Mouse (Mus musculus) kidney, postnatal 0 days (tissue): ENCODE results near the gene Spns2. TPM values are rescaled to one million over a fixed set of nuclear protein-coding genes. Genes with fewer than 3 reads are reported as not detected.

ENCODE experiments used
- ATAC-seq: fragments of 200-750 bp; cut with Nextera tagmentation; replicated peaks from 2 replicates; pipeline ENCODE4 v1.8.0; 2017; ENCODE audit warnings: low read depth, moderate number of reproducible peaks, moderate TSS enrichment, moderate library complexity; ENCODE audit not compliant: low FRiP score
- DNase-seq: peaks from one replicate; pipeline ENCODE4 v3.0.0-alpha.2; 2016; ENCODE audit warnings: low spot score
- H3K27ac ChIP-seq: fragments of 300-500 bp; sonication (generic); 2 replicates; pipeline ENCODE4 v1.5.1; 2014; ENCODE audit warnings: mild to moderate bottlenecking
- H3K27me3 ChIP-seq: fragments of 300-500 bp; sonication (generic); 2 replicates; pipeline ENCODE4 v1.6.1; 2014; ENCODE audit warnings: low read length, mixed read lengths; ENCODE audit not compliant: insufficient read depth
- H3K36me3 ChIP-seq: fragments of 300-500 bp; sonication (generic); 2 replicates; pipeline ENCODE4 v1.6.1; 2014; ENCODE audit warnings: low read length, mixed read lengths; ENCODE audit not compliant: insufficient read depth
- H3K4me1 ChIP-seq: fragments of 300-500 bp; sonication (generic); replicated peaks from 2 replicates; pipeline ENCODE4 v1.6.1; 2014; ENCODE audit warnings: antibody characterized with exemption, low read length, mixed read lengths; ENCODE audit not compliant: insufficient read depth
- H3K4me2 ChIP-seq: fragments of 300-500 bp; sonication (generic); 2 replicates; pipeline ENCODE4 v1.6.1; 2014; ENCODE audit warnings: mild to moderate bottlenecking, low read length, moderate library complexity, mixed read lengths
- H3K4me3 ChIP-seq: fragments of 300-500 bp; sonication (generic); replicated peaks from 2 replicates; pipeline ENCODE4 v1.5.1; 2014; ENCODE audit warnings: low read depth, low read length
- H3K9ac ChIP-seq: fragments of 300-500 bp; sonication (generic); 2 replicates; pipeline ENCODE4 v1.6.1; 2014; ENCODE audit warnings: low read depth, low read length
- H3K9me3 ChIP-seq: fragments of 300-500 bp; sonication (generic); replicated peaks from 2 replicates; pipeline ENCODE4 v1.6.1; 2016; ENCODE audit warnings: low read length, inconsistent platforms, mixed read lengths
- CTCF ChIP-seq: IDR thresholded peaks from 2 replicates; pipeline ENCODE4 v1.5.1; 2016; ENCODE audit warnings: antibody characterized with exemption, low read depth, mild to moderate bottlenecking, moderate library complexity
- WGBS: fragments of 180-500 bp; shearing (Covaris S2); extraction: QIAGEN DNeasy Blood & Tissue Kit; methylation state at CpG from one replicate; pipeline ENCODE4 v1.1.7; 2014; 5-methylcytosine and 5-hydroxymethylcytosine counted together
- polyA plus RNA-seq: library from polyadenylated mRNA; unstranded; fragments of >200 nt; fragmentation: Nextera tagmentation; extraction: Ambion mirVana; gene quantifications from 2 replicates; pipeline ENCODE4 v1.2.1, GENCODE M21; 2015

The Spns2 gene
- polyA plus RNA-seq, 1 experiment from 2014 or later: 7.4 TPM

GRCm38 (mm10) chr11:72408451-72409170 is 81.1 kb downstream of the Spns2 start:
- WGBS: 28% methylated on average over 9 of the region's 9 CpGs
- peak overlapping the region; percentile 74 for H3K4me3 ChIP-seq
- ATAC-seq (no peak), DNase-seq (peak; percentile 42)
- H3K9ac ChIP-seq: peak overlapping the region; percentile 94
- no peaks in the 10 kb centered on the region for H3K27me3 ChIP-seq
- peaks cover 38% of the 10 kb centered on the region for H3K4me1 ChIP-seq
- peak overlapping the region; percentile 97 for H3K4me2 ChIP-seq
- peak overlapping the region; percentile 47; the same call in 1 of the 2 replicates for H3K27ac ChIP-seq
- no peaks in the 10 kb centered on the region for H3K9me3 ChIP-seq
- no peaks in the 10 kb centered on the region for H3K36me3 ChIP-seq
- no peak for TF ChIP-seq CTCF

GRCm38 (mm10) chr11:72407574-72407973 is 82.1 kb downstream of the Spns2 start:
- peaks cover 41% of the 10 kb centered on the region for H3K4me1 ChIP-seq
- H3K27me3 ChIP-seq: no peaks in the 10 kb centered on the region
- peak overlapping the region; percentile 97 for H3K4me2 ChIP-seq
- DNase-seq (no peak), ATAC-seq (no peak)
- 23% methylated on average over 7 of the region's 7 CpGs for WGBS
- peak overlapping the region; percentile 44 for H3K9ac ChIP-seq
- no peaks in the 10 kb centered on the region for H3K36me3 ChIP-seq
- peak overlapping the region; percentile 74; the same call in 1 of the 2 replicates for H3K4me3 ChIP-seq
- H3K9me3 ChIP-seq: no peaks in the 10 kb centered on the region
- TF ChIP-seq CTCF: no peak
- H3K27ac ChIP-seq: peak overlapping the region; percentile 65; the same call in 1 of the 2 replicates

DNA sequence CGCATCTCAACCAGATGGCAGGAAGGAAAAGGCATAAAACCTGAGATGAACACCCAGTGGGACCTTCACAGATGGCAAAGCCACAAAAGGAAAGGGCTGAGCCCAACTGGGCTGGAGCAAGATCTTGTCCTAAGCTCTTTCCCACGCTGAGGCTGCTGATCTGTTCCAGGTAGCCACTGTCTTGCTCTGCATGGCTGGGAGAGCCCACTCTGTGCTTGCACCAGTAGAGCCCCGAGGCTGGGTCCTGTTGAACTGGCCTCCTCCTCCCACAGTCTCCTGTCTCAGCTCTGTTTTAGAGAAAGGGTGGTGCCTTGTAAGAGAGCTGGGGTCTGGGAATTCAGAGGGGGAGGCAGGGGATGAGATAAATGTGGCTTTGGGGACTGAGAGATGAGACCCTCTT is 82.6 kb downstream of the Spns2 start:
- WGBS: 16% methylated on average over 3 of the region's 3 CpGs
- H3K27ac ChIP-seq: peak overlapping the region; percentile 65
- H3K4me3 ChIP-seq: peak overlapping the region; percentile 74; the same call in 1 of the 2 replicates
- H3K27me3 ChIP-seq: no peaks in the 10 kb centered on the region
- TF ChIP-seq CTCF: no peak
- H3K9ac ChIP-seq: peak overlapping the region; percentile 44
- peak overlapping the region; percentile 97 for H3K4me2 ChIP-seq
- peaks cover 41% of the 10 kb centered on the region for H3K4me1 ChIP-seq
- ATAC-seq (no peak), DNase-seq (no peak)
- H3K36me3 ChIP-seq: no peaks in the 10 kb centered on the region
- no peaks in the 10 kb centered on the region for H3K9me3 ChIP-seq

DNA sequence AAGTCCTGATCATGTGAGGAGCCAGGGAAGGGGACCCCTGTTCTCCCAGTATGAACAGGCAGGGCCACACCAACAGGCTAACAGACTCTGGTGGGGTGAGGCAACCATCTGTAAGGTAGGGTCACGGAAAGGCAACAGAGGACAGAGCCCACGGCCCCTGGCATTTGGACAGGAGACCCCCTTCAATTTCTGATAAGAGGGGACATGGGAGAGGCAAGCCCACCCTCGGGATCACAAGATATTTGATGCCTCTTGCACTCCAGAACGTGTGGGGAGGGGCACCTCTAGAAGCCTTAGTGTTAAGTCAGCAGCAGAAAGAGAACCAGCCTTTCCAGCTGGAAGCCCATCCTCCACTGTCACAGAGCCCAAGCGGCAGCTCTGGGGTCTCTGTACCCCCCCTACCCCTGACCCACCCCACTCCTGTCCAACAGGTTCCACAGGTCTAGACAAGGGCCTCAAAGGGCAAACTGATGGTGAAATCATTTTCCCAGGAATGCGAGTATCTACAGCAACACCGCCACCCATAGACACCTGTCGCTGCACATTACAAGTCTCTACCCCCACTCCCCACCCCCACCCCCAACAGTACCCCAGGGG is 83.5 kb downstream of the Spns2 start:
- ATAC-seq (no peak), DNase-seq (no peak)
- H3K4me1 ChIP-seq: peaks cover 48% of the 10 kb centered on the region
- no peaks in the 10 kb centered on the region for H3K9me3 ChIP-seq
- 0 out of 2 replicates have a peak overlapping the region, but pooled peaks have one; percentile 8 for H3K9ac ChIP-seq
- no peaks in the 10 kb centered on the region for H3K27me3 ChIP-seq
- no peaks in the 10 kb centered on the region for H3K36me3 ChIP-seq
- no peak overlapping the region for H3K4me3 ChIP-seq
- 50% methylated on average over 8 of the region's 8 CpGs for WGBS
- H3K27ac ChIP-seq: peak overlapping the region; percentile 65
- TF ChIP-seq CTCF: no peak
- peak overlapping the region; percentile 97 for H3K4me2 ChIP-seq

GRCm38 (mm10) chr11:72405532-72405931 is 84.2 kb downstream of the Spns2 start:
- no peak for TF ChIP-seq CTCF
- Histone ChIP-seq H3K9ac (no peak overlapping the region), H3K4me2 (peak overlapping the region; percentile 13; the same call in 1 of the 2 replicates), H3K27ac (peak overlapping the region; percentile 50; the same call in 1 of the 2 replicates), H3K27me3 (no peaks in the 10 kb centered on the region), H3K4me3 (no peak overlapping the region), H3K4me1 (peaks cover 54% of the 10 kb centered on the region), H3K36me3 (no peaks in the 10 kb centered on the region), H3K9me3 (no peaks in the 10 kb centered on the region)
- DNase-seq (no peak), ATAC-seq (no peak)
- WGBS: 69% methylated on average over 4 of the region's 4 CpGs

DNA sequence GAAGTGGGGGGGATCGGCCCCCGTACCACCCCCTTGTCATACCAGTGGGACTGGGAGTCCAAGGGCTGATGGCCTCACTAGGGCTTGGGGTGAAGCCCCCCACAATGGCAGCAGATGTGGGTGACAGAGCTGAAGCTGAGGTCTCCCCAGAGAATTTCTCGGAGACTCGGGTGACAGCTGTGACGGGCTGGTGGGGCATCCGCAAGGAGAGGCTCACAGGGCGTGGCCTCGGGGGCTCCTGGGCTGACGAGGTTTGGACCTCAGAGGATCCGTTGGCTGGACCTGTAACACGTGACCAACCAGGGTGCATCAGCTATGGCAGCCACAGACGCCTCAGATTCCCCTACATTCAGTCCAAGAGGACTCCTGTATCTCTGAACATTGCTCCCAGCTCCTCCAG is 86.7 kb downstream of the Spns2 start:
- H3K9me3 ChIP-seq: no peaks in the 10 kb centered on the region
- H3K36me3 ChIP-seq: peaks cover 17% of the 10 kb centered on the region; the same call in 1 of the 2 replicates
- DNase-seq (no peak), ATAC-seq (no peak)
- no peak overlapping the region for H3K4me3 ChIP-seq
- no peak for TF ChIP-seq CTCF
- peaks cover 46% of the 10 kb centered on the region for H3K4me1 ChIP-seq
- H3K4me2 ChIP-seq: no peak overlapping the region
- H3K9ac ChIP-seq: no peak overlapping the region
- H3K27me3 ChIP-seq: no peaks in the 10 kb centered on the region
- 83% methylated on average over 12 of the region's 12 CpGs for WGBS
- peak overlapping the region; percentile 85; the same call in 1 of the 2 replicates for H3K27ac ChIP-seq
